Mouse (Mus musculus): Measurements from ENCODE around the gene Aldh9a1.
"Not testable (repeated sequence)": the region's sequence is repeated elsewhere in the genome, so short reads cannot be mapped to it uniquely, and the experiment has no call there.

Gene Aldh9a1

GRCm38 (mm10) chr1:167349815-167350596 is at the start of gene Aldh9a1:
Gene Aldh9a1 (plus strand): TSS chr1:167349991.
- DNase-seq (ENCODE audit: low spot score in 2 of 2) = peak; percentile 69 to 72

- DNase-seq (ENCODE audit: low spot score in 2 of 2) = no peak
These were observed 49.7 kb upstream of the Aldh9a1 start for GRCm38 (mm10) chr1:167300122-167300521.

- DNase-seq (ENCODE audit: low spot score in 2 of 2) = no peak
These were observed 44.2 kb upstream of the Aldh9a1 start for GRCm38 (mm10) chr1:167305501-167306137.

GRCm38 (mm10) chr1:167306451-167307240 is 43.1 kb upstream of the Aldh9a1 start:
- DNase-seq (ENCODE audit: low spot score in 2 of 2) = peak in 1 of 2 experiments; percentile 23

- DNase-seq (ENCODE audit: low spot score in 2 of 2) = no peak
These were observed 42.1 kb upstream of the Aldh9a1 start for GRCm38 (mm10) chr1:167307674-167308073.

- DNase-seq (ENCODE audit: low spot score in 2 of 2) = peak; percentile 97 to 98
These were observed 41.3 kb upstream of the Aldh9a1 start, which contains the start of gene Tmco1 for GRCm38 (mm10) chr1:167308261-167309054. Gene Tmco1 (plus strand): TSS chr1:167308378.

- no peak for DNase-seq (ENCODE audit: low spot score in 2 of 2)
These were observed 37.4 kb upstream of the Aldh9a1 start for GRCm38 (mm10) chr1:167312367-167312766.

- DNase-seq (ENCODE audit: low spot score in 2 of 2) = no peak
These were observed 36.6 kb upstream of the Aldh9a1 start for GRCm38 (mm10) chr1:167313220-167313619.

GRCm38 (mm10) chr1:167321691-167322090 is 28.1 kb upstream of the Aldh9a1 start:
- no peak for DNase-seq (ENCODE audit: low spot score in 2 of 2)

- DNase-seq (ENCODE audit: low spot score in 2 of 2) = no peak
These were observed 21.0 kb upstream of the Aldh9a1 start for GRCm38 (mm10) chr1:167328776-167329175.

- DNase-seq (ENCODE audit: low spot score in 2 of 2) = no peak
These were observed 18.7 kb upstream of the Aldh9a1 start for GRCm38 (mm10) chr1:167331106-167331505.

- DNase-seq (ENCODE audit: low spot score in 2 of 2) = no peak
These were observed 13.4 kb upstream of the Aldh9a1 start for GRCm38 (mm10) chr1:167336398-167336797.

- DNase-seq (ENCODE audit: low spot score in 2 of 2) = peak; percentile 89 to 93
These were observed 12.2 kb upstream of the Aldh9a1 start for GRCm38 (mm10) chr1:167337463-167338095.

GRCm38 (mm10) chr1:167339177-167339781 is 10.5 kb upstream of the Aldh9a1 start:
- DNase-seq (ENCODE audit: low spot score in 2 of 2) = no peak

GRCm38 (mm10) chr1:167340111-167340787 is 9.5 kb upstream of the Aldh9a1 start:
- DNase-seq (ENCODE audit: low spot score in 2 of 2) = no peak

- no peak for DNase-seq (ENCODE audit: low spot score in 2 of 2)
These were observed 8.8 kb upstream of the Aldh9a1 start for GRCm38 (mm10) chr1:167340910-167341528.

GRCm38 (mm10) chr1:167342831-167343230 is 7.0 kb upstream of the Aldh9a1 start:
- DNase-seq (ENCODE audit: low spot score in 2 of 2) = no peak

GRCm38 (mm10) chr1:167345994-167346520 is 3.7 kb upstream of the Aldh9a1 start:
- DNase-seq (ENCODE audit: low spot score in 2 of 2) = not testable (repeated sequence)

- DNase-seq (ENCODE audit: low spot score in 2 of 2) = not testable (repeated sequence)
These were observed 585 bp upstream of the Aldh9a1 start for GRCm38 (mm10) chr1:167349206-167349605.
